Mouse (Mus musculus): ENCODE measurements around the gene Col2a1. TPM values are rescaled to one million over a fixed set of nuclear protein-coding genes. Genes with fewer than 3 reads are reported as not detected.

Col2a1 gene
- total and polyA plus RNA-seq, 2 experiments from 2014 or later = 7.4 to 19.3 TPM

GRCm38 (mm10) chr15:97929259-97929824, 75.2 kb downstream of the Col2a1 start:
- no peaks in the 10 kb centered on the region for H3K4me1 ChIP-seq (ENCODE audit: insufficient read depth, low read length)
- 61% methylated on average over 13 of the region's 13 CpGs for WGBS
- no peak for TF ChIP-seq CTCF (IDR thresholded peaks at IDR 0.05; ENCODE audit: low read depth)
- no peaks in the 10 kb centered on the region for H3K9me3 ChIP-seq (ENCODE audit: low read length)
- H3K4me2 ChIP-seq (ENCODE audit: low read depth, low read length) = no peak overlapping the region
- no peak overlapping the region for H3K4me3 ChIP-seq (ENCODE audit: low read length)
- DNase-seq (ENCODE audit: low spot score) (peak; percentile 31), ATAC-seq (no peak)
- H3K9ac ChIP-seq (replicated peaks; ENCODE audit: low read length) = no peak overlapping the region
- no peak overlapping the region for H3K27ac ChIP-seq
- no peaks in the 10 kb centered on the region for H3K27me3 ChIP-seq (ENCODE audit: insufficient read depth, low read length)
- H3K36me3 ChIP-seq (ENCODE audit: insufficient read depth, low read length) = no peaks in the 10 kb centered on the region

GRCm38 (mm10) chr15:97927821-97928220, 76.7 kb downstream of the Col2a1 start:
- no peak for ATAC-seq
- Histone ChIP-seq H3K4me3 (ENCODE audit: low read length) (no peak overlapping the region), H3K27me3 (ENCODE audit: insufficient read depth, low read length) (no peaks in the 10 kb centered on the region), H3K9ac (replicated peaks; ENCODE audit: low read length) (no peak overlapping the region), H3K36me3 (ENCODE audit: insufficient read depth, low read length) (no peaks in the 10 kb centered on the region), H3K4me2 (ENCODE audit: low read depth, low read length) (no peak overlapping the region), H3K4me1 (ENCODE audit: insufficient read depth, low read length) (no peaks in the 10 kb centered on the region), H3K9me3 (ENCODE audit: low read length) (no peaks in the 10 kb centered on the region), H3K27ac (no peak overlapping the region)
- no peak for TF ChIP-seq CTCF (IDR thresholded peaks at IDR 0.05; ENCODE audit: low read depth)
- 78% methylated on average over 6 of the region's 6 CpGs for WGBS
- no peak for DNase-seq (ENCODE audit: low spot score)

GRCm38 (mm10) chr15:97927018-97927417, 77.5 kb downstream of the Col2a1 start:
- Histone ChIP-seq H3K27me3 (ENCODE audit: insufficient read depth, low read length) (no peaks in the 10 kb centered on the region), H3K36me3 (ENCODE audit: insufficient read depth, low read length) (no peaks in the 10 kb centered on the region), H3K27ac (no peak overlapping the region), H3K4me3 (ENCODE audit: low read length) (no peak overlapping the region), H3K9ac (replicated peaks; ENCODE audit: low read length) (no peak overlapping the region), H3K9me3 (ENCODE audit: low read length) (no peaks in the 10 kb centered on the region), H3K4me1 (ENCODE audit: insufficient read depth, low read length) (no peaks in the 10 kb centered on the region), H3K4me2 (ENCODE audit: low read depth, low read length) (no peak overlapping the region)
- WGBS = 59% methylated on average over 4 of the region's 4 CpGs
- no peak for DNase-seq (ENCODE audit: low spot score)
- no peak for TF ChIP-seq CTCF (IDR thresholded peaks at IDR 0.05; ENCODE audit: low read depth)
- ATAC-seq = no peak

Other genes with a start within 250 kb of the Col2a1 start
- gene Rapgef3, start 236.7 kb downstream of the Col2a1 start, total RNA-seq (2014; rRNA removed) = 26.4 and 41.9 TPM in 2 replicates
- 10.3 and 12.2 TPM in 2 replicates for gene Rapgef3, start 236.7 kb downstream of the Col2a1 start, polyA plus RNA-seq (2015; fragmentation: Nextera tagmentation; extraction: Ambion mirVana)
- 84.4 and 89.3 TPM in 2 replicates for gene Slc48a1, start 226.2 kb downstream of the Col2a1 start, total RNA-seq (2014; rRNA removed)
- gene Slc48a1, start 226.2 kb downstream of the Col2a1 start, polyA plus RNA-seq (2015; fragmentation: Nextera tagmentation; extraction: Ambion mirVana) = 140 and 152 TPM in 2 replicates
- 23.6 and 28.6 TPM in 2 replicates for gene Hdac7, start 160.2 kb downstream of the Col2a1 start, total RNA-seq (2014; rRNA removed)
- gene Hdac7, start 160.2 kb downstream of the Col2a1 start, polyA plus RNA-seq (2015; fragmentation: Nextera tagmentation; extraction: Ambion mirVana) = 21.7 and 23.7 TPM in 2 replicates
- 0.26 and 0.29 TPM in 2 replicates for gene Vdr, start 94.1 kb downstream of the Col2a1 start, total RNA-seq (2014; rRNA removed)
- gene Vdr, start 94.1 kb downstream of the Col2a1 start, polyA plus RNA-seq (2015; fragmentation: Nextera tagmentation; extraction: Ambion mirVana) = 0.38 and 0.76 TPM in 2 replicates
- gene Tmem106c, start 40.5 kb downstream of the Col2a1 start, total RNA-seq (2014; rRNA removed) = 53.7 and 57.9 TPM in 2 replicates
- gene Tmem106c, start 40.5 kb downstream of the Col2a1 start, polyA plus RNA-seq (2015; fragmentation: Nextera tagmentation; extraction: Ambion mirVana) = 55.9 and 57.9 TPM in 2 replicates
- 97.3 and 102 TPM in 2 replicates for gene Pfkm, start 87.9 kb upstream of the Col2a1 start, total RNA-seq (2014; rRNA removed)
- 91.5 and 94.0 TPM in 2 replicates for gene Pfkm, start 87.9 kb upstream of the Col2a1 start, polyA plus RNA-seq (2015; fragmentation: Nextera tagmentation; extraction: Ambion mirVana)
- 12.7 and 15.0 TPM in 2 replicates for gene Senp1, start 89.0 kb upstream of the Col2a1 start, total RNA-seq (2014; rRNA removed)
- gene Senp1, start 89.0 kb upstream of the Col2a1 start, polyA plus RNA-seq (2015; fragmentation: Nextera tagmentation; extraction: Ambion mirVana) = 12.5 TPM in 2 replicates
- gene Asb8, start 160.9 kb upstream of the Col2a1 start, total RNA-seq (2014; rRNA removed) = 53.3 and 71.5 TPM in 2 replicates
- gene Asb8, start 160.9 kb upstream of the Col2a1 start, polyA plus RNA-seq (2015; fragmentation: Nextera tagmentation; extraction: Ambion mirVana) = 52.3 and 55.9 TPM in 2 replicates
- gene Ccdc184, start 162.5 kb upstream of the Col2a1 start, total RNA-seq (2014; rRNA removed) = 107 and 116 TPM in 2 replicates
- gene Ccdc184, start 162.5 kb upstream of the Col2a1 start, polyA plus RNA-seq (2015; fragmentation: Nextera tagmentation; extraction: Ambion mirVana) = 90.4 and 98.0 TPM in 2 replicates
- not detected in 2 replicates for gene Olfr288, start 190.8 kb upstream of the Col2a1 start, total RNA-seq (2014; rRNA removed)
- gene Olfr288, start 190.8 kb upstream of the Col2a1 start, polyA plus RNA-seq (2015; fragmentation: Nextera tagmentation; extraction: Ambion mirVana) = not detected in 2 replicates
- gene Gm44579, start 216.3 kb upstream of the Col2a1 start, total RNA-seq (2014; rRNA removed) = not detected in 2 replicates
- gene Gm44579, start 216.3 kb upstream of the Col2a1 start, polyA plus RNA-seq (2015; fragmentation: Nextera tagmentation; extraction: Ambion mirVana) = 0.08 and 0.28 TPM in 2 replicates
- 2.0 and 5.4 TPM in 2 replicates for gene Olfr287, start 216.4 kb upstream of the Col2a1 start, total RNA-seq (2014; rRNA removed)
- 2.0 and 2.3 TPM in 2 replicates for gene Olfr287, start 216.4 kb upstream of the Col2a1 start, polyA plus RNA-seq (2015; fragmentation: Nextera tagmentation; extraction: Ambion mirVana)
- 0.26 TPM in 1 of 2 replicates, not detected in the other for gene Olfr286, start 229.8 kb upstream of the Col2a1 start, total RNA-seq (2014; rRNA removed)
- not detected in 2 replicates for gene Olfr286, start 229.8 kb upstream of the Col2a1 start, polyA plus RNA-seq (2015; fragmentation: Nextera tagmentation; extraction: Ambion mirVana)